Mouse (Mus musculus) left cerebral cortex, postnatal 36 days (tissue): ENCODE results near the gene Med13l. TPM values are rescaled to one million over a fixed set of nuclear protein-coding genes. Genes with fewer than 3 reads are reported as not detected.

Source experiments
- DNase-seq, 2 experiments: peaks; one replicate each; pipeline ENCODE4 v3.0.0; 2021 to 2022; ENCODE audit warnings: low spot score in 2 of 2, mixed read lengths in 1 of 2
- intact Hi-C: fragments of 180-260 bp; cut with DNase I; formaldehyde crosslinking; loops from one replicate; pipeline ENCODE4 v1.15.1; 2025
- total RNA-seq, 2 experiments: library from RNA; stranded (reverse); gene quantifications; 2 replicates each; pipeline ENCODE4 v1.2.3; 2021

The Med13l gene
- total RNA-seq, 2 experiments from 2014 or later = 92.1 to 129 TPM

DNA sequence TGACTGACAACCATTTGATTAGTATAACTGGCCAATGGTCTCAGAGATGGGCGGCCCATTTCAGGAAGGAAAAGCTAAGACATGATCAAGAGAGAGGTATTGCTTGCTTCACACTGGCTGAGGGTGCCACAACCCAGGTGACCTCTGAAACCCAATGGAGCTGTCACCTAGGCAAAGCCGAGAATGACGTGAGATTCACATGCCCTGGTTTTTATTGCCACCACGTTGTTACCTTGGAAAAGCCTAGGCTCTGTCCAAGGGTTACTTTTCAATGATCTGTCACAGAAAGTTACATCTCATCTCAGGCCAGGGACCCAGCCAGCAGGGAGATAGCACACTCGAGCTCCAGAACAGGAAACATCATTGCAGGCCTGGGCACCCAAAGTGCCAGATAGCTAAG lies 10.0 kb upstream of the Med13l start:
- intact Hi-C loops = no loop called here

DNA sequence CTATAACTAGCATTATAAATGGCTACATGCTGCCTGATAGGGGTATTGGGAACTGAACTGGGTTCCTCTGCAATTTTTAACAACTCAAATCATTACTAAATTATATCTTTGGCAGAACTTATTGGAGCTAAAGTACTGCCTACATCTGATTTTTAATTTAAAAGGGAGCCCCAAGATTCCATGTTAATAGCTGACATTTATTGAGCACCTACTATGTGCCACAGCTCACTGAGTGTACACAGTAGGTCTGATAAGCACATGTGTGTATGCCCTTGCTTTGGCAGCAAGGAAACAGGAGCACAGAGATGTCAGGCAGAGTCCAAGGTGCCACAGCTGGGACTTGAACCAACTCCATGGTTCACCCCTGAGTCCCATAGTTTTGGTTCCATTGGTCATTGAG lies 7.2 kb upstream of the Med13l start:
- no peak for DNase-seq
- intact Hi-C loops = no loop called here

More for the DNA sequence above, 10.0 kb upstream of the Med13l start:
- no peak for DNase-seq

DNA sequence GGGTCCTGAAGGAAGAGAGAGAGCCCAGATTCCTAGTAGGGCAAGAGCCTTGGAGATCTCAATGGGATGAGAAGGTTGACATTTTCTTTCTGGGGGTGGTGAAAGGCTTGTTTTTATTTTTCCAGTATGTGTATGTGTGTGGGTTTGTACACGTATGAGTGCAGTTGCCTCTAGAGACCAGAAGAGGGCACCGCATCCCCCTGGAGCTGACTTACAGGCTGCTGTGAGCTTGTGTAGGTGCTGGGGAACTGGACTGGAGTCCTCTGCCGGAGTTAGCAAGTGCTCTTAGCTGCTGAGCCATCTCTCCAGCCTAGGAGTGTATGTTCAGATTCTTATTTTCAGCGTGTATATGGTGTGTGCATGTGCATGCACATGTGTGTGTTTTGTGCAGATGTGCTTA lies 5.2 kb upstream of the Med13l start:
- DNase-seq = no peak
- intact Hi-C loops = loop anchor here (5.0 kb wide), 1 partner anchor 43 kb away; no protein-coding TSS in a partner anchor

DNA sequence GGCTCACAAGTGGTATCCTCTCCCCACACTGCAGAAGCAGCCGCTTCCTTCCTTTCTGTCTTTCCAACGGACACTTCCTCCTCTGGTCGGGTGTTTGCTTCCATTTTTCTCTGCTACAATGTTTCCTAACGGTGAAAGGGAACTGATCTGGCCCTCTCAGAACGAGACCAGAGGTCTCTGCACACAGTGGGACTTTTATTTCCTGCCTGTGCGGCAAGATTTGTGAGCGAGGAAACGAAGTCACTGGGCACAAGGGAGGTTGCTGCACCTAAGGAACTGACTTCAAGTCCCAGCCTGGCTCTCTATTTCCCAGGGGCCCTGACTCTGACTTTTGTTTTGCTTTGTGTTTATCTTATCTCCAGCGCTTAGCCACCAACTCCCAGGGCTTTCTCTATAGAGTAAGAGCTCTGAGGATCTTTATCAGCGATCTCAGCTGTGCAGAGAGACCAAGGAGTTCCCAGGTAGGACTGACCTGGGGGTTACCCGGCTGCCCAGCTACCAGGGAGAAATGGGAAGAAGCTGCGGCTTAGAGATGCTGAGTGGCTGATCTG lies 4.0 kb upstream of the Med13l start:
- intact Hi-C loops = loop anchor here (5.0 kb wide), 1 partner anchor 44 kb away; no protein-coding TSS in a partner anchor
- no peak for DNase-seq

DNA sequence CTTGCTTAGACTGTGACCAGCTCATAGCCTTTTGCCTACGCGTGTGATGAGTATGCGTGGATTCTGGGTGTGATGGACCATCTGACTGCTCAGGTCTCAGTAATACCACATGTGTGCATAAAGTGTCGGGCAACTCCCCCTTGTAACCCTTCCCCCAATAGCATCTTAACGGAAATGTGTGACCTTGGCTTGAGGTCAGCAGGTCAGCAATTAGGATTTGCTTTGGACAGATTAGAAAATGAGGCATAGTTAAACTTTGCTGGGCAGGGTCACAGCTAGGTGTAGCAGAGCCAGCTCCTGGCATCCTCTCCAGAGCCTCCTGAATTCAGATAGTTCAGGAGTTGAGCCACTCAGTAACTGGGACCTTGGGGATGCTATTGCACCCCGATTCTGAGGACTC lies 1.6 kb upstream of the Med13l start:
- DNase-seq = no peak
- intact Hi-C loops = loop anchor here (1.0 to 5.0 kb wide), 2 partner anchors 47 to 228 kb away; no protein-coding TSS in a partner anchor

DNA sequence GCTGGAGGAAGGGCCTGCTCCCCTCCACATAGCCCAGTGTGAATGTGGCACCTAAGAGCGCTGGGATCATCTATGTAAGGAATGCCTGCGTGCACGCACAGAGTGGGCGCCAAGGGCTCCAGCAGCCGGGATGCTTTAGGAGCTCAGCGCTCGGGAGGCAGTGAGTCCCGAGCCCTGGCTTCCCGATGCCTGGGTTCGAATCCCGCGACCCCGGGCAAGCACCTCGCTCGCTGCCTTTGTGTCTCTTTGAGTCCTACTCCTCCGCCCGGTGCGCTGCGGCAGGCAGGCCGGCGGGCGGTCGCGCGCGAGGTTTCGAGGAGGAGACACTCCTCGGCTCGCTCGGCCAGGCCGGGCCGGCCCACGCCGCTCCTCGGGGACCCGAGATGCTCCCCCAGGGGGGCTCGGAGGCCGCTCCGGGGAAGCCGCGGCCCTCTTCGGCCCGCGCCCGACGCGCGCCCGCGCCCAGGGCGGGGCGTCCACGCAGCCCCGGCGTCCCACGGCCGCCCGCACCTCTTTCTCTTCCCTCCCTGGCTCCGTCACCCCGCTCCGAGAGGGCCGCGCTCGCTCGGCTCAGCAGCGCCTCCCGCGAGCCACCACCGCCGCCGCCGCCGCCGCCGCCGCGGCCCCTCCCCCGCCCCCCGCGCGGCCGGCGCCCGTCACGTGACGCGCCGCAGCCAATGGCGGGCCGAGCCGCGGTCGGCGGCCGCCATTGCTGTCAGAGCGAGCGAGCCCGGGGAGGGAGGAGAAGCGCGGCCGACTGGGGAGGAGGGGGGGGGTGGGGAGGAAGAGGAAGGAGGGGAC lies 695 bp upstream of the Med13l start:
- intact Hi-C loops = loop anchor here (1.0 to 10.0 kb wide), 5 partner anchors 47 to 292 kb away; no protein-coding TSS in a partner anchor
- peak; percentile 82 to 87 for DNase-seq

DNA sequence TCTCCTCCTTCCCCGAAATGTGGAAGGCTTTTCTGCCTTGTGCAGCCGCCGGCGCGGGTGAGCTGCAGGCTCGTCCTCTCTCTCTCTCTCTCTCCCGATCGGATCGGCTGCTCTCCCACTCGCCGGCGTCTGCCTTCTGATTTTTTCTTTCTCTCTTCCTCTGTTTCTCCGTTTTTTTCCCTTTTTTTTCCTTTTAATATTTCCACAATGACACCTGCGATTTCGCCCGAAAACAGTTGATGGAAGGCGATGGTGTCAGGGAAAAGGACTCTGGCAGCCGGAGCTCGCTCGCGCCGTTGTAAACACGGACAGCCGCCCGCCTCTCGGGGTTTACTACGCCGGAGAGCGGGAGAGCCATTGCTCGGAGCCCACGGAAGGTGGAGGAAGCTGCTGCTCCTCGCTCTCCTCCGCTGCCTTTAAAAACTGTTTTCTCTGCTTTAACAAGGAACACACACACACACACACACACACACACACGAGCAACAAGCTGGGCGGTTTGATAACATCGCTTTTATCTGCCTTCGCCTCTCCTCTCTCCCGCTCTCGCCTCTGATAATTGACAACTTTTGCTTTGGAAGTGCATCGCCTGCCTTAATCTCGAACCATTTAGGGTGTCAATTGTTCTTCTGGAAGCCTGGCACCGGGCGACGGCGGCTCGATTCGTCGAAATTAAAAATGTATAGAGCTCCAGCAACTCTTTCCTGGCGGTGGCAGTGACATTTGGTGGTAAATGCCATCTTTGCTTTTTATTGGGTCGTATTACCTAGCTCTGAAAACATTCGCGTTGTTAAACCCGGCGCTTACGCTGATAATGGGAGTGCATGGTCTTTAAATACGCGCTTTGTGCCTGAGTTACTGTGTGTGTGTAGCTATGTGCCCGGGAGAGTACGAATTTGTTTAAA lies 858 bp downstream of the Med13l start:
- intact Hi-C loops = loop anchor here (5.0 to 10.0 kb wide), 3 partner anchors 93 to 294 kb away; no protein-coding TSS in a partner anchor
- peak; percentile 45 to 50 for DNase-seq

DNA sequence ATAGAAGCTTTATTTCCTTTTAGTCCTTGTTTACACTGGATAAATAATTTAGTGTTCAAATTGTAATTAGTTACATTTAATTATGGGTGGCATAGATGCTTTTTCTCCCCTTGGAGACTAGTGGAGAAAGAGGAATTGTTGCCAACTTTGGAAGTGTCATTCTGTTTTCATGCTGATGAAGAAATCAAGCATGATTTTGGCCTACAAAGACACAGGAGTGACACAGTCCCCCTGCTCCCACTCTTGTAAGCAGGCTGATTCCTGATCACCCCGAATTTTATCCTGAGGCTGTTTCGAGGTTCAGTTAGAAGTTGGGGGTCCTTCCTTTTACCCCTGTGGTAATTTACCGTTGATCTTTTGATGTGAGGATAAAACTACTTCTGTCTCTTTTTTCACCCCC lies 1.7 kb downstream of the Med13l start:
- intact Hi-C loops = loop anchor here (5.0 to 10.0 kb wide), 3 partner anchors 93 to 295 kb away; no protein-coding TSS in a partner anchor
- DNase-seq = no peak

DNA sequence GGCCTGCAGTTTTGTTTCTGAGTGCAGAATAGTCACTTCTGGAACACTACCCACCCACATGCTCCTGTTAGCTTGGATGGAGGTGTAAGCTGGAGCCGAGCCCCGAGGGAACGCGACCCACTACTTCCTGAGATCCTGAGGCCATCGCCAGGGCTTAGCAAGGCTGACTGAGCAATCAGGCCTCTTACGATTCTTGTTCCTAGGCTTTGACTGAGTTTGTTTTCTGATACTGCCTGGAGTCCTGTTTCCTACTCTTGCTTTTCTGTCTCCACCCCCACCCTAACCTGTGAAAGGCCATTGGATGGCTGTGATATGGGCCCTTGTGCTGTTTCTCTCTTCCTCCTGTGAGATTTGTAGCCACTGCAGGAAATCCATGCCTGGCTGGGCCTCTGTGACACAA lies 3.1 kb downstream of the Med13l start:
- intact Hi-C loops = loop anchor here (5.0 to 10.0 kb wide), 3 partner anchors 91 to 296 kb away; no protein-coding TSS in a partner anchor
- DNase-seq = no peak

DNA sequence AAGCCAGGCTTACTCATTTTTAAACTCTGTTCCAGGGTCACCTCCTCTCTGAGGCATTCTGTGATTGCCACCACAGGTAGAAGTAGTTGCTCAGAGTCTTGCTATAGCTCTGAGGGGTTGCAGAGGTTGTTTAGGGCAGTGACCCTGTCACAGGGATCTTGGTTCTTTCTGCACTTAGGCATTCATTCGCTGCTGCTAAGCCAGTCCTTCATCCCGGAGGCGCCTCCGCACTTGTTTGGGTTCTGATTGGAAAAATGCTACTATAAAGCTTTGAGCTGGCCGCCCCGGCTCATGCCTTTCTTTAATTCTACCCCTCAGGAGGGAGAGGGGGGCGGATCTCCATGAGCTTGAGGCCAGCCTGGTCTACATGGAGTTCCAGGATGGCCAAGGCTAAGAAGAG lies 6.9 kb downstream of the Med13l start:
- intact Hi-C loops = loop anchor here (10.0 kb wide), 1 partner anchor 87 kb away; no protein-coding TSS in a partner anchor
- DNase-seq = no peak

DNA sequence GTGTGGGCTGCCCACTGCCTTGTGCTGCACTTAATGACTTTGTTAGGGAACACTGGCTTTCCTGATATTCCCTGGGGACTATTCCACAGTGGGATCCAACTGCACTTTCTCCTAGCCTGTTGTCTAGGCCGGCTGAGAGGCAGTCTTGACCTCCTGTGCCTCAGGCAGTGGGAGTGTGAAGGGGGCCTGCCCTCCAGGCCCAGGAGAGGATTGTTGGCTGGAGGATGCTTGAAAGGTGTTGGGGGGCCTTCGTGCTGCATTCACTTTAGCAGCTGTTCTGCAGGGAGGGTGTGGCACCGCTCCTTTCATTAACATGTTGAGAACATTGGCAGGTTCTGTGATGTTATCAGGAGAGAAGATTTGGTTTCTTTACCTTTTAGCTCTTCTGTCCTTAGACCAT lies 8.5 kb downstream of the Med13l start:
- DNase-seq = no peak
- intact Hi-C loops = loop anchor here (10.0 kb wide), 1 partner anchor 86 kb away; no protein-coding TSS in a partner anchor

DNA sequence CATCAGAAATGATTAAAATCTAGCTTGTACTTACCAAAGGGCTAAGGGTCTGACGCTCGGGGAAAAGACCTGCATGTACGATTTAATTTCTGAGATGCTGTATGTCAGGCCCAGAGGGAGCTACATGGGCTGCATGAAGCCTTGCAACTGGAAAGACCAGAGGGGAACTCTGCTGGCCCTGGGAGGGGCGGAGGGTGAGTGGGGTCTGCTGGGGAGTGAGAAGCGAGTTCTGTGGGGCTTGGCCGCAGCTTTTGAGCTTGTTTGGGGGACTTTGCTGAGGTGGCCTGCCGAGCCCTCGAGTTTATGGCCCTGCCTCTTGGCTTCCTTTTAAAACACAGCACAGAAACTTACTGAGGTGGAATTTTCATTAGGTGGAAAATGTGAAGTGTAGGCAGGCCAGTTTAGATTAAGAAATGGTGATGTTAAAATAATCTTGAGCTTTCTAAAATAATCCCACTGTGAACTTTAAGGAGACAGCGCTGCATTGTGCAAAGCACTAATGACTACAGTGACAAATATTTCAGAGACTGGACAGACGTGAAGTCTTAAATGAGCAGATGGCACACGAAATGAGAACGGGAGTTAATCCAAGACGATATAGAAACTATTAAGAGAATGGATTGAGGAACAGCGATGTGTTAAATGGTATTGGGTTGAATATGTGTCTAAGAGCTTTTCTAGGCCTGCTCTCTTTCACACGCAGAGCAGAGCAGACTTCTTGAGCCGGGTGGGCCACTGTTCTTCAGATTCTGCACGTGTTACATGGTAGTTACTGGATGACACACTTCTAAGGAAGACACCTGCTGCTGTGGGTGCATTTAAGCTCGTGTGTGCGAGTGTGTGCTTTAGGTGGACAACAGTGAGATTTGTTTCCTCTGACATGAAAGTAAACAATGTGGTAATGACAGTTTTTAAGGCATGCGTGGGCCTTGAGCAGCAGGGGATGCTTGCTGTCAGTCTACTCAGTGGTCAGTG lies 9.4 kb downstream of the Med13l start:
- intact Hi-C loops = loop anchor here (10.0 kb wide), 1 partner anchor 85 kb away; no protein-coding TSS in a partner anchor
- no peak for DNase-seq

DNA sequence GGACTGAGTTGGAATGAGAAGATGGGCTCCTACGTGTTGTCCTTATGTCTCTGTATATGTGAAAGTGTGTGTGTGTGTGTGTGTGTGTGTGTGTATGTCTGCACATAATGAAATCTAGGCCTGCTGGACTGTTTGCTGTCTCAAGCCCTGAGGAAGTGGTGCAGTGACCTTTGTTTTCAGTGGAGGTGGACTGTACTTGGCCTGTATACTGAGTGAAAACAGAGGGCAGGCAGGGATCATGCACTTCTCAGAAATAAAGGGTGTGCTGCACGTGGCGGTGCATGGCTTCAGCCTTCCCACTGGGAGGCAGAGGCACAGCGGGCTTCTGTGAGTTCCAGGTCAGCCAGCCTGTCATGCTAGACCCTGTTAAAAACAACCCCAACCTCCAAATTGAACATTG lies 11.0 kb downstream of the Med13l start:
- no peak for DNase-seq
- intact Hi-C loops = no loop called here

DNA sequence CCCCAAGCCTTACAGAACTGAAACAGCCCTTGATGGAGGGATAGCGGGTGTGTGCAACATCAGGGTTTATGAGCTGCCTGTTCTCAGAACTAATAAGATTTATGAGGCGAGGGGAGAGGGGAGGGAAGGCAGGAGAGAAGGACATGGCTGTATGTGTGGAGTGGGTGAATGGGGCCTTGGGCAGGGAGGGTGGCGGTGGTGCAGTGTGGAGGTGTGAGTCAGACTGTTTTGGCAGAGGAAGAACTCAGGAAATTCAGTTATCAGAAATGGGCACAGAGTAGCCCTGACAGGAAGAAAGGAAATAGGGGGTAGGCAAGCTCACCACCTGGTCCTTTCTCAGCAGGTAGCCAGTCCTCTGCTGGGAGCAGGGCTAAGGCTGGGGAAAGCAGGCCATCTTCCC lies 13.8 kb downstream of the Med13l start:
- DNase-seq = no peak
- intact Hi-C loops = no loop called here

DNA sequence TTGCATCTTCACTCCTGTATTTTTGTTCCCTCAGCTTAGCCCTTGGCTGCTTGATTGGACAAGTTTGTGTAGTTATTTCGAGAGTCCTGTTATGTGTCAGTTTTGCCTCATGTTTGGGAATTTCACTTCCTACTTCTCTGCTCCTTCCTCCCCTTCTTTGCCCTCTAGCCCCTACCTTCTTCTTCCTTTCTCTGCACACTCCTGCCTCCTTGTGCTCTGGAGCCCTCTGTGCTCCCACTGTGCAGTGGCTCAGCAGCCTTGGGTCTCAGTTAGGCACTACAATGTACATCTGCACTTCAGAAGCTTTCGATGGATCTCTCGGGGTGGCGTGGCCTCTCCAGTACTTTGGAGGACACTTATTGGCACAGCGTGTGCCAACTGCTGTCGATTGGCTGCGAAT lies 14.5 kb downstream of the Med13l start:
- no peak for DNase-seq
- intact Hi-C loops = no loop called here

DNA sequence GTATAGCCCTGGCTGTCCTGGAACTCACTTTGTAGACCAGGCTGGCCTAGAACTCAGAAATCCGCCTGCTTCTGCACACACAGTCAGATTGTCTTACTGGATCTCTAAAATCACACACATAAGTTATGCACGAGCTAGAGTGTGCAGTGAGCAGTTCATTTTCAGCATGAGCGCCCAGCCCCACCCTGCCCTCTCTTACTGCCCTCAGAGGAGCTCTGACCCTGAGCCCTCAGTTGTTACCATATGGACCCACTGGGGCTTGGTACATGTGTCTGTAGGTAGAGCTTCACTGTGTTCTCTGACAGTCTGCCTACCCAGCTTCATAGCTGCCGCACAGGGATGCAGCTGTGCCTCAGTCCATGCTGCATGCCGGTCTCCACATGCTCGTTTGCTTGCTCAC lies 15.4 kb downstream of the Med13l start:
- no peak for DNase-seq

DNA sequence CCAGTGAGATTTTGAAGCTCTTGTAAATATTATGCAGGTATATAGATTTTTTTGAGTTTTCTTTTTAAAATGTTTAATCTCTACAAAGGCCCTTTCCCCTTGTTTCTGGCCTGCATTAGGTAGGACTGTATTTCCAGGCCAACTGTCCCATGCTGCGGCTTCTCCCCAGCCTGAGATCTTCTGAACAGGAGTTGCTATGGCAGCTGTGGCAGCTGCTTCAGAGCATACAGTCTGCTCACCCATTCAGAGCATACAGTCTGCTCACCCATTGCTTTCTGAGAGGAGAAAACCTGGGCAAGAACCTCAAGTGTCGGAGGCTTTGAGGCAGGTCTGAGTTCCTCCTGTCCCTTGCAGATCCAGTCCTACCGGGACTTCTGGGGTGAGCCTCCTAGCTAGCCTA lies 16.3 kb downstream of the Med13l start:
- intact Hi-C loops = no loop called here
- DNase-seq = no peak

More for the DNA sequence above, 15.4 kb downstream of the Med13l start:
- intact Hi-C loops = no loop called here

DNA sequence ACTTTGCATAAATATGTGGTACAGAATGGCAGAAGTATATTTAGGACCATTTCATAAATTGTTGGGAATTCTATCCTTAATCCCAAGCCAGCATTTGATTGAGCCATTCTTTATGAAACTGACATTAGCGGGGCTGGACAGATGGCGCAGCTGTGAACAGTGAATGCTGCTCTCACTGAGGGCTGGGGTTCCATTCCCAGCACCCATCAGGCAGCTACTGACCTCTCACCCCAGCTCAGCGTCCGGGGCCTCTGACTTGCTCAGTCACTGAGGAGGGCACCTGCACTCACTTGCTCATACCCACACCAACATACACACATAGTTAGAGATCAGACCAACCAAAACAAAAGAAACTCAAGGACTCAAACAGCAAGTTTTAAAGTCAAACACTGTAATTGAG lies 24.9 kb downstream of the Med13l start:
- intact Hi-C loops = no loop called here
- no peak for DNase-seq

DNA sequence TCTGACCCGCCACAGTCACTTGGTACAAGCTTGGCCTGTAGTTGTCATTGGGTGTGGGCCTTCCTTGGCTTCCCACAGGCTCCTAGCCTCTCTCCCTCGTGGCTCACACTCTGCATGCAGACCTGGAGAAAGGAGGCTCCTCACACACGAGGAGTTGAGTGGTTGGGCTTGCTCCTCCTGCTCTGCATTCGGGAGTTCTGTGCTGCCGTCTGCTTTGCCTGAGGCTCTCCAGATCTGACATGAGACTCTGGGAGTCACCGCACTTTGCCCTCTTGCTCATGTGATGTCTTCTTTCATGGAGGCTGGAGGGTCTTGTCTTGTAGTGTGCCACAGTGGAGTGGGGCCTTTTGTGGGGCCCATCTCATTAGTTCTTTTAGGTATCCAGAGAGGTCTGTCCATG lies 26.1 kb downstream of the Med13l start:
- DNase-seq = no peak
- intact Hi-C loops = no loop called here
